Mouse (Mus musculus) c-Kit-positive CD71-negative TER-119-negative erythroid progenitor cells, embryonic 14.5 days (primary cell): Measurements from ENCODE around the gene Ank3.

ENCODE experiments used
- DNase-seq: peaks from one replicate; pipeline ENCODE4 v3.0.0-alpha.2; 2013; ENCODE audit warnings: low read depth

Ank3 gene

DNA sequence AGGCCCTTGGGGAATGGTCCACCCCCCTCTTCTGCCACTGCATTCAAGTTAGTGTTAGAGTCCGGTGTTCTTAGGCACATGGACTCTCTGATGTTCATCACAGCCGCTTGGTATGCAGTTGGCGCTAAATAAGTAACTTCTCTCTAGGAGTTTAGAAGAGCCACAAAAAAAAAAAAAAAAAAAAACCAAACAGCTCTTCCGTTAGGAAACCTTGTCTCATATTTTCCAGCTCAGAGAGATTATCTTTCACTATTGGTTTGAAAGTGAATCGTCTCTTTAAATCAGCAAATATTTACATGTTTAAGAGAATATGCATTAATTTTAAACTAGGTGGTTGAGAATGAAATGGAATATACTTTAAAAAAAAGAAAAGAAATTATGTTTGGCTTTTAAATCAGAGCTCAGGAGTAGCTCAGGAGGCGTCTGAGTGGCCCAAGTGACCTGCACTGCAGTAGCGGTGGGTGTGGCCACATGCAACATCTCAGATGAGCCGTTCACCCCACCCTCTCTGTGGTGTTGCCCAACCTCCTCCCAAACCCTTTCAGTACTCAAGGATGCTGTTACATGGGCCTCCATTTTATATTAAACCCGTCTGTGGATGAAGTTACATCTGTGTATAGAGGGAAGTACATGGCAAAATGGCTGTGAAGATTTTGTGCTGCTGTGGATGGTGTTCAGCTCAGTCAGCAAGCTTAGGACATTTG, 138.0 kb downstream of the Ank3 start:
- DNase-seq = no peak

DNA sequence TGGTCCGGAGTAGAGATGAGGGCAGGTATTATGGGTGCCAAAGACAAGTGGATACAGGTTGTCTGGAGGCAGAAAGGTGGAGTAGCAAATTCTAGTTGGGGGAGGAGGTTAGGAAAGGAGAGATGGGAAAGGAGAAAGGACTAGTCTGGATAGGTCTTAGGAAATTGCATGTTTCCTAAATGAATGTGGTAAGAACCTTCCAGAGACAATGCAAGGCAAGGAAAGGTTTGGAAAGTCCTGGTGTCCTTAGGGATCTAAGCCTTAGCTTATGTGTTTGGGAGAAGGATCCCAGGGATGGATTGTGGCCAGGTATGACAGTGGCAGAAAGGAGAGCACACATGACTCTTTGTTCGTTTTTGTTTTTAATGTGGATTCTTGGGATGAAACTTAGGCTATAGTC, 139.7 kb downstream of the Ank3 start:
- no peak for DNase-seq

DNA sequence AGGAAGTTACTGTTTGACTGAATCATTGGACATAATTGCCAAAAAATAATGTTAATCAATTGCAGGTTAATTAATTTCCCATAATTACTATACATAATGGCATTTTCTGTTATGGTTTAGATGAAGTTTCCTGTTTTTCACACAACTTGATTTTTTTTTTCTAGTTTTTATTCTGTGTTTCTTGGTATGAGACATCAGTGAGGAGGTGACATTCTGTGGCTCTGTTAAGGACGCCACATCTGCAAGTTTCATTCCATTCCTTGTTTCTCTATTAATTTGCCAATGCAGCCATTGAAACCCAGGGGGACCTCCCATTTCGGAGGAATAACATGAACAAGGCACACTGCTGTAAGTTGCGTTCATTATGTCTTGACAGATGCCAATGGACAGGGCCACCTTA, 143.9 kb downstream of the Ank3 start:
- DNase-seq = no peak

DNA sequence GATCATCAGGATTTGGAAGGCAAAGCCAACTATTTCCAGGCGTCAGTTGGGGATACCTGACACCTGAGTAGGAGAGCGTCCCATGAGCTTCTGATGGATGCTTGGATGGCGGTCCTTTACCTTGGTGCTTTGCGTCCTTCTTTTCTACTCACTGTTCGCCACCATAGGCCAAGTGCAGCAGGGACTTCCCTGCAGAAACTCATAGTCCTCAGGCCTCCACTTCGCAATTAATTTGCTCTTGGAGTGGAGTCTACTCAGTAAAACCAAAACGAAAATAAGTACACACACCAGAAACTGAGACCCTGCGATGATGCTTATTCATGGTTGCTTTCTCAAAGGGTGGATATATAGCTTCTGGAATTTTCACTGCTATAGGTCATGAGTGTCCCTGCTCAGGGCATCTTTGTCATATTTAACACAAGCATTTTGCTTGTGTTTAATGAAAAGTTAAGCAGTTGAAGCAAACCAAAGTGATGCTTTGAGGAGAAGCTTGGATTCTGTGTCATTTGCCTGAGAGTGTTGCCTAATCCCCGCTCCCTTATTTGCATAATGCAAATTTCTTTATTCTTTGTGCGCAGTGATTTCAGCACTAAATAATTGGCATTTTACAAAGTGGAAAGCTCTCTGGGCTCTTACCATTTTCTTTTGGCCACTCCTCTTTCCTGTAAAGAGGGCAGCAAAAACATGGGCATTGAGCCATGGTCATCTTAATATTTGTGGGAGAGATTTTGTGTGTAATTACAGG, 145.5 kb downstream of the Ank3 start:
- DNase-seq = no peak

DNA sequence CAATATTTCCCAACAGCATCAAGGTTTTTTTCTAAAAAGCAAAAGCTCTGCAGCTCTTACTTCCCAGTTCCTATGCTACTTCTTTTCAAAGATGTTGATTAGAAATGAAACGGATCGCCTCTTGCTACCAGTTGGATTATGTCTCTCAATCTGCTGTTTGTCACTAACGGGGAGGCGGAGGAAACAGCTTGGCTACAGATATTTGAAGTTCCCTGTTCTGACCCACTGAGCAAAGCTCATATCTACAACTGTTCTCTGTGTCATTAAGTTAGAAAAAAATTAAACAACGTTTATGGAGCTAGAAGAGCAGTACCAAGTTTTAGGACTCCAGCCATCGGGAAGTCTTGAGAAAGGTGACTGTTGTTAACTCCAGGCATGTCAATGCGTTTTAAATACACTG, 146.1 kb downstream of the Ank3 start:
- no peak for DNase-seq

DNA sequence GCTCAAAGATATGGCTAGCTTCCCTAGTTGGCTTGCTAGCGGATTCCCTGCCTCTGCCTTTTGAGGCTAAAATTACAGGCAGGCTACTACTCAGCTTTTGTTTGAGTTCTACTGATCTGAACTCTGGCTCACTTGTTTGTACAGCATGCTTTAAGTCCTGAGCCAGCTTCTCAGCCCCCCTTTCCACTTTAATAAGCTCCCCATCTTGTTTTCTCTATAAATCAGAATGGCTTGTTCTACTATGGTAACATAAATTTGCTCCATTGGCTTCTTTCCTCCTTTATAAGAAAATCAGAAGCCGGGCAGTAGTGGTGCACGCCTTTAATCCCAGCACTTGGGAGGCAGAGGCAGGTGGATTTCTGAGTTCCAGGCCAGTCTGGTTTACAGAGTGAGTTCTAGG, 147.4 kb downstream of the Ank3 start:
- no peak for DNase-seq

DNA sequence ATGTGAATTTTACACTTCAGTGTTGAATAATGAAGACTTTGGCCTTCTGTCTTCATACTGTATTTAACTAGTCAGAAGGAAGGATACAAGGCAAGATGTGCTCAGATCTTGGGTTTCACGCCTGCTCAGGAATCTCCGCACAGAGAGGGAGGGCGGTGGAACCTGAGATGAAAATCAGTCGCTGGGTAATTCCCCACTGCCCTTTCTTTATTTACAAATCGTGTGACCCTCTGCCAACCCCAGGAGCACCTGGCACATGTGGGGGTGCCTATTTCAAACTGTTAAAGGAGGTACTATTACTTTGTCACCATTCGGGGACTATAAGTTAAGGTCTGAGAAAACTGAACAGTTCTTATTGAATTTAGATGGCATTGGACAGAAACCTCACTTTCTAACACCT, 148.1 kb downstream of the Ank3 start:
- DNase-seq = no peak

DNA sequence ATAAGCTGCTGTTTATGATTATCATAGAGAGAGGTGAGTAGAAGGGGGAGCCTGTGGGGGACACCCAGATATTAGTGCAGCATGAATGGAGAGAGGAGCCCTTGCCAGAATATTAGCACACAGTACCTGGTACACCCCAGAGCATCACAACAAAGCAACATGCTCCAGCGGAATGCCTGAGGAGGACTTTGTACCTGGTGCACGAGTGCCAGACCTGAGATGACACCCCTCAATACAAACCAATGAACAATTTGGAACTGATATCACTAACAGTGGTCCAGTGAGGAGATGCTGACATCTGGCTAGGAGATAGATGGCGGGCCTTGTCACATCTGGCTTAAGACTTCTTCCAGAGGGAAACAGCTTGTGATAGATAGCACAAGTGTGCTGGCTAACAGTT, 150.2 kb downstream of the Ank3 start:
- no peak for DNase-seq

DNA sequence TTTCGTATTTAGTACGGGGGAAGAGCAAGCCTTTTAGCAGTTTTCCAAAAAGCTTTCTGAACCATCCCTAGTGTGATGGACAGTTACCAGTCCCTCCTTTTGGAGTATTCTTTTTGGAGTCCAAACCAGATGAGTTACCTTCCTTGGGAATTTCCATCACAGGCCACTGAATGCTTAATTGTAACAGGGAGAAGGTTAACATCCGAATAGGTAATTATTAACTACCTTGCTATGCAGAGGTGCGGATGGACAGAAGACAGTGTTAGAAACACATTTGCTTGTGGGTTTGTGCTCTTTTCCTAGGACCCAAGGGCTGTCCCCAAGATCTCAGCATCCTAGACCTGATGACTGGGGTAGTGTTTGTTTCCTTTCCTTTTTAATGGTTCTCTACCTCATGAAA, 150.6 kb downstream of the Ank3 start:
- DNase-seq = no peak

DNA sequence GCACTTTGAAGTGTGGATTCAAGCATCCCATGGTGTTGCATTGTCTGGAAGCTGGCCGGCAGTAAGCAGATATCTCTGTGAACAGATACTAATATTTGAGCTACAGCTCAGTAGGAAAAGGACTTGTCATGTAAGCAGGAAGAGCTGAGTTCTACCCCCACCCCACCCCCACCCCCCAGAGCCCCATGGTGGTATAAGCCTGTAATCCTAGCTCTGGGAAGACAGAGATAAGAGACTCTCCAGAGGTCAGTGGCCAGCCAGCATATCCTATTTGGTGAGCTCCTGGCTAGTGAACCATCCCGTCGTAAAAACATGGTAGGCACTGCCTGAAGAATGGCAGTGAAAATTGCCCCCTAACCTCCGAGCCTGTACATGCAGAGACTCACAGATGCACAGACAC, 152.3 kb downstream of the Ank3 start:
- DNase-seq = no peak

DNA sequence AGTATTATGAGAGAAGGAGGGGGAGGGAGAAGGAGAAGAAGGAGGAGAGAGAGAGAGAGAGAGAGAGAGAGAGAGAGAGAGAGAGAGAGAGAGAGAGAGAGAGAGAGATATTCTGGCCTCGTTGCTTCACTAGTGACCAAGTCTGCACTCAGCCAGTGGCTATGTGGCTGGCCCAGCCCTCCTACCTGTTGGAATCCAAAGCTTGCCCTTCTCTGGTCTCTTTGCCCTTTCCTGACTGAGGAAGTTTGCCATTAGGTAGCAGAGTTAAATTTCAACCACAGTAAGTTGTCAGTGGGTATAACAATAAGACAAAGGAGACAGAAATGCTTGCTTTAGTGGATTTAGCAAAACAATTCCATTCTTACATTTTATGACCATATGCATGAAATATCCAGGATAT, 154.5 kb downstream of the Ank3 start:
- DNase-seq = no peak

DNA sequence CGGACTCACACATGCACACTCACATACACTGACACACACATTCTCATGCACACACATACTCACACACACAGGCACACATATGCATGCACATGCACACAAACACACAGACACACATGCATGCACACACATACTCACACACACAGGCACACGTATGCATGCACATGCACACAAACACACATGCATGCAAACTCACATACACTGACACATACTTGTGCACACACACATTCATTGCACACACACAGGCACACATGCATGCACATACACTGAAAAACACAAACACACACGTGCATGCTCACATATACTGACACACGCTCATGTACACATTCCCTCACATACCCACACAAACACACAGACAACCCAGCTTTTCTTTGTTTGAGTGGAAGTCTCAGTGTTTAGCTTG, 157.0 kb downstream of the Ank3 start:
- no peak for DNase-seq

DNA sequence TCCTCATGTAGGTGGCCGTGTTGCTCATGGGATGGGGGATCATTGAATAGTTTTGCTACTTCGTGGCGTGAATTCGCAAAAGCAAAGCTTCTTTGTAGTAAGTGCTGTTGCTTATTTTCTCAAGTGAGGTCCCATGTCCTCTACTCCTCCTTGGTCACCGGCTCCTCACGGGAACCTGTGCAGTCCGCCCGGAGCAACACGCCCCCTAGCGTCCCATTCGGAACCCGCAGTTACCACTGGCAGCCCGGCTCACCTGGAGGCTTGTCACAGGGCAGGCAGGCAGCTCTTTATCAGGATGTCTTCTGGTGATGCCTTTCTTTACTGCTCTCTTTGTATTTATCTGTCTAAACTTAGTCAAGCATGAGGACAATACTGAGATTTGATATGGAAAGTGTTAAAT, 157.7 kb downstream of the Ank3 start:
- DNase-seq = no peak

DNA sequence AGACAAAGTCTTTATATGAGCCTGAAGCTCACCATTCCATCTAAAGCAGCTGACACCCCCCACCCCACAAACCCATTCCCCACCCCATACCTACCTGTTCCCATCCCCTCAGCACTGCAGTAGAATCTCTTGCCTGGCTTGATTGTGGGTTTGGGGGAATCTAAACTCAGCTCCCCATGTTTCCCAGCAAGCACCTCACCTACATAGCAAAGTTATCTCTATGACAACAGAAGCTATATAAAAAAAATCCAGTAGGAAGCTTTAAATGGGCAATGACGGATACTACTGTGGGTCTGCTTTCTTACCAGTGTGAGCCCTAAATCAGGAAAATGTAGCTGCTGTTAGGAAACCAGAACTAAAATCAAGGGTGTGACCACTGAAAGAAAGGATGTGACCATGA, 161.7 kb downstream of the Ank3 start:
- no peak for DNase-seq

DNA sequence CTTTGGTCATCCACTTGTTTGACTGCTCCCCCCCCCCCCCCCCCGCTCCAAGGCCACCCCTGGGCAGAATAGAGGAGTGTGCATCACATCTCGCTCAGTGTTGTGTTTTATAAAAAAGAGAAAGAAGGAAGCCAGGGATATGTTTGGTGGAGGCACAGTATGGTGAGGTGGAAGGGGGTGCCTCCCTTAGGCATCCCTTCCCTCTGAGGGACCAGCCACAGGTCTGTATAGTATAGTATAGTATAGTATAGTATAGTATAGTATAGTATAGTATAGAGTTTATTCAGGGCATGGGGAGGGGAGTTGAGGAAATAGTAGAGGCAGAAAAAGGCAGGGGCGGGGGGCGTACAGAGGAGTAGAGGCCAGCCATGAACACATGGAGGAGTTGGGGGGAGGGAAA, 164.4 kb downstream of the Ank3 start:
- no peak for DNase-seq

DNA sequence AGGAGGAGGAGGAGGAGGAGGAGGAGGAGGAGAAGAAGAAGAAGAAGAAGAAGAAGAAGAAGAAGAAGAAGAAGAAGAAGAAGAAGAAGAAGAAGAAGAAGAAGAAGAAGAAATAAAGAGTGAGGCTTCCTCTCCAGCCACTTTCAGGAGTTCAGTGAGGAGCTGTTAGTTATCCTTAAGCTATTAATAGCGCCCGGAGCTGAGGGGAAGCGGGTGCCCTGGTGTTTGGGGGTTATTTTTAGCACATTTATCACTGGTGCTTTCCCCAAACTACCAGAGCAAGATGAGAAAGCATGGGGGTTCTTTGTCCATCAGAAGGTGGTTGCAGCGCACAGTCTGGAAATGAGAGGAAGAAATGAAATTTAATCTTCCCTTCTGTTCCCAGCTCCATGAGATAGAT, 166.5 kb downstream of the Ank3 start:
- DNase-seq = no peak

DNA sequence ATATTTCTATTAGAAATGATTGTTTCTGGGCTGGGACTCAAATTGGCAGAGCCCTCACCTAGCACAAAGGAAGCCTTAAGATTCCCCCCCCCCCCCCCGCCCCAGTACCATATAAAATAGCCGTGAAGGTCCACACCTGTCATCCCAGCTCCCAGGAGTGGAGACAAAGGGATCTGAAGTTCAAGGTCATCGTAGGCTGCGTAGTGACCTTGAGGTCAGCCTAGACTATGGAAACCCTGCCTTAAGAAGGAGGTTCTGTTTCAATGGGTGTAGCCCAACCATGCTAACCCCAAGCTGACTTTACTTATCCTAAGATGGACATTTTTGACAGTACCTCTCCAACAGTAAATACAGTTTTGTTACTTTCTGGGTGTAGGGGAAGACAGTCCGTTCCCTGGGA, 170.4 kb downstream of the Ank3 start:
- DNase-seq = no peak

DNA sequence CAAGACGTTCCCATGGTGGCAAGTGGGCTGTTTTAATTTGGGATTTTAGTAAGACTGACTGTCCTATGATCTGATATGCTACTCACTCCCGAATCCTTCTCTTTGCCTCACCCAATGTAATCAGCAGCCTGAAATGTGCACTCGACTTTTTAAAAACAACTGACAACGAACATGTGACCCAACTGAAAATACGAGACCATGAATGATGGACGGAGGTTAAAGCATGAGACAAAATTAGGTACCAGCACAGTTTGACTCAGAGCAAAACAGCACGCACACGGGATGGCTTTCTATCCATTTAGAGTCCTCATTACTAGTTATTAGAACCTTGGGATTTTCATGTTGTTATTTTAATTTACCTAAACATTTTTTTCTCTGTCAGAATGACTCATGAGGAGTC, 171.2 kb downstream of the Ank3 start:
- no peak for DNase-seq

DNA sequence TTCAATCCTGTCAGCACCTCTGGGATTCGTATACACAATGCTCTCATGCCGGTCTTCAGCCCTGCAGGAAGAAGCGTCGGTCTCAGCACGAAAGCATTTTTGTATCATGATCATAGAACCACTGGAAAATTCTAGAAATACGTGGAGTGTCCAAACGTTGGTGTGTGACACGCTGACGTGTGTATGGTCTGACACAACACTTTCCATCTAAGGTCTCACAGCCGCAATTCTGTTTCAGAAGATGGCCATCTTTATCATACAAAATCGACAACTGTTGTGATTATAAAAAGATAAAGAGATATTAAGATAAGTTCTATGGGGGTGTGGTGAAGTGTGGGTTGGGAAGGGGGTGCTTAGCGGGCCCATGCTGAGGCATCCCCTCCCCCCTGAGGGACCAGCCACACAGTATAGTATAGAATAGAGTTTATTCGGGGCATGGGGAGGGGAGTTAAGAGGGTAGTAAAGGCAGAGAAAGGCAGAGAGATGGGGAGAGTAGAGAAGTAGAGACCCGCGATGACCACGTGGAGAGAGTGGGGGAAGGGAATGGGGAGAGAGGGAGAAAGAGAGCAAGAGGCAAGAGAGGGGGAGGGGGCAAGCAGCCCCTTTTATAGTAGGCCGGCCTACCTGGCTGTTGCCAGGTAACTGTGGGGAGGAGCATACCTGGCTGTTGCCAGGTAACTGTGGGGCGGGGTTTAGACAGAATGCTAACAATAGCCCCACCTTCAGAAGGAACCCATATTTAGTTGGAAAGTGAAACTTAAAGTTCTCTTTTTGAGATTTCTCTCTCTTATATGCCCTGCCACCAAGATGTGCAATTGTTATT, 172.1 kb downstream of the Ank3 start:
- DNase-seq = no peak

DNA sequence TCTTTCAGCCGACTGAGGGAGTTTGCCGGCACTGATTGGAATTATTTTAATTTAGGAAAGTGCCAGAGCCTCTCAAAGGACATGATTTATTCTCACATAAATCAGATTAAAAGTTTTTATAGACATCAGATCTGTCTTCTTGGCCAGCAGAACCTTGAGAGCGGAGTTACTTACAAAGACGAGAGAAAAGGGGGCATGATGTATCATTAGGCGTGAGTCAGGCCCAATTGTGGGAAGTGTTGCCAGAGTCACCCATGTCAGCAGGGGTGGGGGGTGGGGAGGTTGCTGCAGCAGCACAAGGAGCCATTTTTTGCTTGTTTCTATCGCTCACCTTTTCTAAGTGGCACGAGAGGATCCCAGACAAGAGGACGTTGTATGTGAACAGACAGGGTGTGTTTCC, 172.8 kb downstream of the Ank3 start:
- peak; percentile 8 for DNase-seq

DNA sequence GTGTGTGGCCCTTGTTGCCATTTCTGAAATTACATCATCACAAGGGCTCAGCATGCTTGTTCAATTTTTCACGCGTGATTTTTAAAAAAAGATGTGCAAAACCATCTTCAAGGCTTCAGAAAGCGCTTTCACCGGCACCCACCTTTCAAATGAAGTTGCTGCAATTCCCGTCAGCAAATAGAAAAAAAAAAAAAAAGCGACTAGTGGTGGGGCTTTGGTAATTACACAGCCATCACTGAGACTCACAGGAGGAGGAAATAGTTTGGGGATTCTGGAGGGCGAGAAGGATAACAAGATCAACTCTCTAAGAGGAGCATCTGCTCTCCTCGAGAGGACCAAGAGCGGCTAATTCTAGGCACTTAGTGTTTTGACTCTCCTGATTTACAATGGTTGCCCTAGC, 173.4 kb downstream of the Ank3 start:
- DNase-seq = no peak

DNA sequence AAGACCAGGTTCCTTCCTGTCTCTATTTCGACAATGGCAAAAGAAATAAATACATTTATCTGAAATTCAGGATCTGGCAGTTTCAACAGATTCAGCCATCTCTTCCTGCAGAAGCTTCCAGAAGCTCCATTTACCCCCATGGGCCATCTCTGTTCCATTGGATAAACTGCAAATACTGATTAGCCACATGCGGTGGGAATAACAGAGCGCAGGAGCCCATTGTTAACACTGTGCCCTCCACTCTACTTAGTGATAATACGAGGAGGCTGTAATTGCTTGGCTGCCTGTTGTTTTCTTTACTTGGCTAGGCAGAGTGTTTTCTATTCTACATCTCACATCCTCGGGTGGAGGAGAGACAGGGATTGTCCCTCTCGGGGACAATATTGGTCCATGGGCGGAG, 174.5 kb downstream of the Ank3 start:
- no peak for DNase-seq

DNA sequence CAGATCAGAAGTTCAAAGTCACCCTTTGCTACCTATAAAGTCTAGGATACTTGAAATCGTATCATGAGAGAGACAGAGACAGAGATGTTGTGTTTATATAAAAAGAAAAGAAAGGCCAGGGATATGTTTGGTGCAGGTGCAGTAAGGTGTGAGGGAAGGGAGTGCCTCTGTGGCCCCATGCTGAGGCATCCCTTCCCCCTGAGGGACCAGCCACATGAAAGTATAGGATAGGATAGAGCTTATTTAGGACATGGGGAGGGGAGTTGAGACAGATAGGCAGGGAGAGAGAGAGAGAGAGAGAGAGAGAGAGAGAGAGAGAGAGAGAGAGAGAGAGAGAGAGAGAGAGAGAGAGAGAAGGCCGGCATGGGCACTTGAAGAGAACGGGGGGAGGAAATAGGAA, 175.2 kb downstream of the Ank3 start:
- no peak for DNase-seq
